Comparison of ENCODE assay signal across 23 mouse cellular contexts in the genomic region with DNA sequence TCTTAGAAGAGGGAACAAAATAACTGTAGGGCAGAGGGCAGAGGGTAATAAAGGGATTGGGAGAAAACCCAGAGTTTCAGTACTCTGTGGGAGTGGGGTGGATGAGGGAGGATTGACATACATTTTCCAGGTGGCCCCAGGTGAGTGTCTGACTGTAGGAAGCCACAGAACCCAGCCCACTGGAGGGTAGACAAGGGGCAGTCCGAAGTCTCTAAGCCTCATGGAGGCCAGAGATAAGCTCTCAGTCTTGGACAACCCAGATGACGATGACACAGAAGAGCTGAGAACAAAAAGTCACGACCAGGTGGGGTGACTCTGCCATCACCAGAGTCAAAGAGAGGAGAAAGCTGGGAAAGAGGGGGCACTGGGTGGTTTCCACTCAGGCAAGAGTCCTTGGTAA.
"Had no signal": no experiment of that assay in that cellular context is flagged by ENCODE, and none has a peak within 500 bp of the region (broad histone marks: within the 10 kb centered on the region; RNA-seq: fewer than 3 reads in every experiment).

No protein-coding gene starts in this region.

- H3K4me1 ChIP-seq: heart, embryonic 10.5 days; hindbrain, embryonic 13.5 days; hindbrain, embryonic 15.5 days; kidney, embryonic 15.5 days; limb, embryonic 13.5 days; limb, embryonic 15.5 days; liver, embryonic 13.5 days had no signal

- H3K4me3 ChIP-seq: heart, adult 2 months; heart, embryonic 10.5 days; hindbrain, embryonic 13.5 days; hindbrain, embryonic 15.5 days; kidney, embryonic 15.5 days; limb, embryonic 13.5 days; limb, embryonic 15.5 days; liver, embryonic 13.5 days had no signal

- H3K9ac ChIP-seq: forebrain, postnatal 0 days; hindbrain, embryonic 13.5 days; hindbrain, embryonic 15.5 days; kidney, embryonic 15.5 days; limb, embryonic 13.5 days; limb, embryonic 15.5 days; liver, embryonic 13.5 days had no signal

- H3K27me3 ChIP-seq: hindbrain, embryonic 13.5 days; hindbrain, embryonic 15.5 days; kidney, embryonic 15.5 days; limb, embryonic 13.5 days; limb, embryonic 15.5 days; liver, embryonic 13.5 days had no signal

- ATAC-seq: forebrain, postnatal 0 days; hindbrain, postnatal 0 days; intestine, embryonic 16.5 days had no signal

- H3K9me3 ChIP-seq: heart, embryonic 10.5 days; hindbrain, embryonic 13.5 days; hindbrain, embryonic 15.5 days; kidney, embryonic 15.5 days; limb, embryonic 13.5 days; limb, embryonic 15.5 days; liver, embryonic 13.5 days had no signal

- H3K4me2 ChIP-seq: hindbrain, embryonic 13.5 days; hindbrain, embryonic 15.5 days; kidney, embryonic 15.5 days; limb, embryonic 13.5 days; limb, embryonic 15.5 days; liver, embryonic 13.5 days had no signal

- DNase-seq: forebrain, postnatal 0 days; gastrocnemius, postnatal 14 days; gastrocnemius, postnatal 36 days; heart, adult 2 months; heart, postnatal 10 days; kidney, adult 11 months; kidney, adult 2 months; kidney, adult 9 months; kidney, postnatal 14 days; kidney, postnatal 36 days; layer of hippocampus, adult 9-11 months; layer of hippocampus, postnatal 36 days; left cerebral cortex, postnatal 4 days; liver, embryonic 13.5 days had no signal

- H3K36me3 ChIP-seq: heart, embryonic 10.5 days; hindbrain, embryonic 13.5 days; hindbrain, embryonic 15.5 days; kidney, embryonic 15.5 days; limb, embryonic 13.5 days; limb, embryonic 15.5 days; liver, embryonic 13.5 days had no signal

- H3K27ac ChIP-seq: heart, adult 2 months; heart, embryonic 10.5 days; hindbrain, embryonic 13.5 days; hindbrain, embryonic 15.5 days; hindbrain, postnatal 0 days; kidney, embryonic 15.5 days; kidney, postnatal 0 days; limb, embryonic 13.5 days; limb, embryonic 15.5 days; liver, embryonic 13.5 days had no signal
